Mouse (Mus musculus) heart, adult 2 months (tissue): ENCODE results near the gene Mbd3. TPM values are rescaled to one million over a fixed set of nuclear protein-coding genes. Genes with fewer than 3 reads are reported as not detected.

Experiments
- DNase-seq, 2 experiments: peaks; one replicate each; pipeline ENCODE4 v3.0.0; 2021
- H3K27ac ChIP-seq: fragments of 200-600 bp; 2 replicates; pipeline ENCODE4 v1.8.1; 2022
- H3K27me3 ChIP-seq: fragments of 200-500 bp; 2 replicates; pipeline ENCODE4 v1.6.1; 2012; ENCODE audit warnings: mild to moderate bottlenecking, low read length, inconsistent platforms, mixed read lengths; ENCODE audit not compliant: control insufficient read depth, insufficient read depth
- H3K36me3 ChIP-seq: fragments of 200-500 bp; 2 replicates; pipeline ENCODE4 v1.6.1; 2012; ENCODE audit warnings: low read length, inconsistent platforms; ENCODE audit not compliant: control insufficient read depth, insufficient read depth
- H3K4me1 ChIP-seq: fragments of 200-500 bp; 2 replicates; pipeline ENCODE4 v1.6.1; 2011; ENCODE audit warnings: low read length; ENCODE audit not compliant: control insufficient read depth, insufficient read depth
- H3K4me3 ChIP-seq: fragments of 200-600 bp; 2 replicates; pipeline ENCODE4 v1.8.1; 2022
- H3K79me2 ChIP-seq: fragments of 200-500 bp; replicated peaks from 2 replicates; pipeline ENCODE4 v1.6.1; 2012; ENCODE audit warnings: mild to moderate bottlenecking, inconsistent platforms, low read length, moderate library complexity, mixed read lengths; ENCODE audit not compliant: control insufficient read depth, insufficient read depth
- H3K9ac ChIP-seq: fragments of 200-500 bp; 2 replicates; pipeline ENCODE4 v1.6.1; 2012; ENCODE audit warnings: low read depth, mild to moderate bottlenecking, control low read depth, inconsistent platforms, low read length, mixed read lengths
- CTCF ChIP-seq: fragments of 200-600 bp; IDR thresholded peaks from 2 replicates; pipeline ENCODE4 v1.8.1; 2022; ENCODE audit warnings: antibody characterized with exemption, mild to moderate bottlenecking, moderate library complexity
- EP300 ChIP-seq: fragments of 200-500 bp; IDR thresholded peaks from 2 replicates; pipeline ENCODE4 v1.6.1; 2011; ENCODE audit warnings: low read depth, low read length, control low read depth; ENCODE audit not compliant: insufficient read depth
- POLR2A ChIP-seq: fragments of 200-500 bp; IDR thresholded peaks from 2 replicates; pipeline ENCODE4 v1.6.1; 2011; ENCODE audit warnings: mild to moderate bottlenecking, low read depth, low read length, control low read depth; ENCODE audit not compliant: insufficient read depth
- WGBS: fragments of 180-500 bp; shearing (Covaris S2); methylation state at CpG from one replicate; pipeline ENCODE4 v1.1.7; 2018; 5-methylcytosine and 5-hydroxymethylcytosine counted together
- intact Hi-C: fragments of 180-260 bp; cut with DNase I; formaldehyde crosslinking; loops from one replicate; pipeline ENCODE4 v1.15.1; 2025
- polyA plus RNA-seq: library from polyadenylated mRNA; depleted of rRNA; stranded (reverse); fragments of >200 nt; gene quantifications from 2 replicates; pipeline ENCODE4 v1.2.3, GENCODE M21; 2012
- total RNA-seq, 2 experiments: library from RNA; stranded (reverse); gene quantifications; 2 replicates each; pipeline ENCODE4 v1.2.3; 2021

The Mbd3 gene
- total and polyA plus RNA-seq, 3 experiments, result 86.5 to 95.2 (median 95.1) TPM

DNA sequence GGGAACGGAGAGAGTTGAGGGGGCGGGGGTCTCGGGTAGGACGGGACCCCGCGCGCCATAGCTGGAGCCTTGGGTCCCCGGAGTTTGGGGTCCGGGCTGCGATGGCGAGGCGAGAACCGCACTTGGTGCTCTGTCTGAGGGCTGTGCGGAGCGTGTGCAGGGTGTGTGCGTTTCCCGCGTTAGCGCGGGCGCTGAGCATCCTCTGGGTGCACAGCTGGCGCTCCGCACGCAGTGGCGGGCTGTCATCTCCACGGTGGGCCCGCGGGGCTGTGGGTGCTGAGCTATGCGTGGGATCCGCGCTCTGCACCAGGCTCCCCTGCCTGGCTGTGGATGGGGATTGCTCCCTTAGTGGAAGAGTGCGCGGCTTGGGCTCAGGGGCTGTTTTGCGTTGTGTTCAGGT is 42.6 kb downstream of the Mbd3 start:
- H3K9ac ChIP-seq, result no peak overlapping the region
- DNase-seq, result no peak
- 3% methylated on average over 34 of the region's 34 CpGs for WGBS
- no peaks in the 10 kb centered on the region for H3K4me1 ChIP-seq
- H3K27ac ChIP-seq, result no peak overlapping the region
- intact Hi-C loops, result no loop called here
- H3K79me2 ChIP-seq, result no peaks in the 10 kb centered on the region
- peaks cover 17% of the 10 kb centered on the region for H3K27me3 ChIP-seq
- TF ChIP-seq POLR2A, result no peak
- TF ChIP-seq CTCF, result no peak
- TF ChIP-seq EP300, result no peak
- H3K4me3 ChIP-seq, result no peak overlapping the region
- H3K36me3 ChIP-seq, result no peaks in the 10 kb centered on the region

GRCm38 (mm10) chr10:80356001-80356682 is 43.2 kb downstream of the Mbd3 start, which contains the start of gene Plk5:
Gene Plk5 (plus strand): TSS chr10:80356459.
- intact Hi-C loops, result no loop called here
- WGBS, result 2% methylated on average over 53 of the region's 53 CpGs
- DNase-seq, result no peak
- Histone ChIP-seq H3K27me3 (peaks cover 17% of the 10 kb centered on the region), H3K27ac (no peak within 1 kb of the TSS), H3K9ac (no peak within 1 kb of the TSS), H3K4me1 (no peaks in the 10 kb centered on the region), H3K36me3 (no peaks in the 10 kb centered on the region), H3K79me2 (no peaks in the 10 kb centered on the region), H3K4me3 (no peak within 1 kb of the TSS)
- TF ChIP-seq EP300 (no peak), CTCF (no peak), POLR2A (no peak)

DNA sequence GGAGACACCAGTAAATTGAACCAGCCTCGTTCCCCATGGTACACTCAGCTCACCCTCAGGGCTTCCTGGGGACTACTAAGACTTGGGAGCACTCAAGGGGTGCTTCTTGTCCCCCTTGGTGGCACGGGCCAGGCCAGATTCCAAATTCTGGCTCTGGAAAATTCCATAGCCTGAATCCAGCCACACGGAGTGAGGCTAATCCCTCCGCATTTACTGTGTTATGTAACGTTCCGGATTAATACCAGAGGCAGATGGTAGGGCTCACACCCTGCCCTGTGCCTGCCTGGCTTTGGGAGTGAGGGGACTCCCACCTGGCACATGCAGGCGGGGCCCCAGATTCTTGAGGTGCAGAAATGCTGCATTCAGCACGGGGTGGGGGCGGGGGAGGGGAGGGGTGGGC is 43.9 kb downstream of the Mbd3 start:
- no peak for DNase-seq
- H3K27ac ChIP-seq, result no peak overlapping the region
- intact Hi-C loops, result no loop called here
- H3K79me2 ChIP-seq, result no peaks in the 10 kb centered on the region
- no peaks in the 10 kb centered on the region for H3K4me1 ChIP-seq
- H3K36me3 ChIP-seq, result no peaks in the 10 kb centered on the region
- H3K27me3 ChIP-seq, result peaks cover 17% of the 10 kb centered on the region
- 30% methylated on average over 9 of the region's 9 CpGs for WGBS
- no peak overlapping the region for H3K9ac ChIP-seq
- no peak for TF ChIP-seq CTCF
- TF ChIP-seq EP300, result no peak
- no peak for TF ChIP-seq POLR2A
- H3K4me3 ChIP-seq, result no peak overlapping the region

GRCm38 (mm10) chr10:80352727-80353126 is 46.6 kb downstream of the Mbd3 start:
- 42% methylated on average over 8 of the region's 8 CpGs for WGBS
- Histone ChIP-seq H3K4me3 (no peak overlapping the region), H3K9ac (no peak overlapping the region), H3K4me1 (no peaks in the 10 kb centered on the region), H3K27ac (no peak overlapping the region), H3K36me3 (no peaks in the 10 kb centered on the region), H3K27me3 (peaks cover 15% of the 10 kb centered on the region), H3K79me2 (no peaks in the 10 kb centered on the region)
- intact Hi-C loops, result no loop called here
- no peak for DNase-seq
- no peak for TF ChIP-seq POLR2A
- no peak for TF ChIP-seq CTCF
- TF ChIP-seq EP300, result no peak

DNA sequence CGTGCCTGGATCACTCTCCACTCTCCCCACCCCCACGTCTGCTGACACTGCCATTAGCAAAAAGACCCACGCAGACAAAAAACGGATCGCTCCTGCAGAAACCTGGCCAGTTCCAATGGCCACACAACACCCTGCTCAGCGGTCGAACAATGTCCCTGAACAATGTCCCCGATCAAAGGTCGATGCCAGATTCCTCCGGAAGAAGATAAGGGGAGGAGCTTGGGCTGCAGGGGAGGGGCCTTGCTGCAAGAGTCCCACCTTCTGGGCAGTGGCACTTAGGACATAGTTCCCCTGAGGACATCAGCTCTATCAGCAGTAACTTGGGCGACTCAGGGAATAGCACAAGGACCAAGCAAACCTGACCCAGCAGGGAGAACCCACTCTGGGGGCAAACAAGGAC is 47.5 kb downstream of the Mbd3 start:
- TF ChIP-seq EP300 (no peak), CTCF (no peak), POLR2A (no peak)
- peaks cover 7% of the 10 kb centered on the region for H3K27me3 ChIP-seq
- WGBS, result 32% methylated on average over 11 of the region's 11 CpGs
- no peak overlapping the region for H3K27ac ChIP-seq
- no peaks in the 10 kb centered on the region for H3K4me1 ChIP-seq
- H3K9ac ChIP-seq, result no peak overlapping the region
- no peak overlapping the region for H3K4me3 ChIP-seq
- no peaks in the 10 kb centered on the region for H3K79me2 ChIP-seq
- intact Hi-C loops, result no loop called here
- no peaks in the 10 kb centered on the region for H3K36me3 ChIP-seq
- DNase-seq, result no peak

DNA sequence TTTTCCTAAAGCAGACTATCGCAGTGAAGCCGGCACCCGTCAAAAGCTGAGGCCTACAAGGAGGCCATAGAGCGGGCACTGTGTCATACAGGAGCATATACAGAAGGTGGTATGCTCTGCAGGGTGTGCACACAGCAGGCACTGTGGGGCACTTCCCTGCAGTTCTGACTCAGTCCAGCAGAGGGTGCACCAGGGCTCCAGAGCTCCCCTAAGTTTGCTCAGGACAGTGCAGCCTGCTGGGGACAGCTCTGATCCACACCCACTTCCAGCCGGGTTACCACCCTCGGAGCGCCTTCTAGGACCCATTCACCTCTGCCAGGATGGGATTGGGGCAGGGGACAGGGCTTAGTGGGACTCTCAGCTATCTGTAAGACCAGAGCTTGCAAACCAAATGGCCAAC is 49.1 kb downstream of the Mbd3 start:
- intact Hi-C loops, result loop anchor here (1.0 kb wide), 1 partner anchor 24 kb away; no protein-coding TSS in a partner anchor
- Histone ChIP-seq H3K9ac (no peak overlapping the region), H3K4me1 (no peaks in the 10 kb centered on the region), H3K4me3 (no peak overlapping the region), H3K27me3 (no peaks in the 10 kb centered on the region), H3K27ac (no peak overlapping the region), H3K36me3 (no peaks in the 10 kb centered on the region), H3K79me2 (no peaks in the 10 kb centered on the region)
- 3% methylated on average over 7 of the region's 7 CpGs for WGBS
- no peak for TF ChIP-seq POLR2A
- peak; percentile 98 for TF ChIP-seq CTCF
- TF ChIP-seq EP300, result peak; percentile 56; the same call in 1 of the 2 replicates
- DNase-seq, result peak; percentile 83 to 92
